Mouse (Mus musculus): ENCODE results near the gene Csrnp2. TPM values are rescaled to one million over a fixed set of nuclear protein-coding genes. Genes with fewer than 3 reads are reported as not detected.
A peak's percentile ranks its signal among the peaks of the same experiment; 100 is the strongest.
"Not testable (repeated sequence)": the region's sequence is repeated elsewhere in the genome, so short reads cannot be mapped to it uniquely, and the experiment has no call there.

Gene Csrnp2
- 51.9 and 53.5 TPM in 2 replicates for polyA plus RNA-seq (2014; fragmentation: Nextera tagmentation; extraction: Ambion mirVana)

- peaks cover 39% of the 10 kb centered on the region for H3K4me1 ChIP-seq (ENCODE audit: control insufficient read depth, insufficient read depth, low read length)
- peak within 1 kb of the TSS; percentile 98 for H3K9ac ChIP-seq (replicated peaks; ENCODE audit: low read length)
- peak; percentile 98 for ATAC-seq (ENCODE audit: low FRiP score, low TSS enrichment)
- H3K27me3 ChIP-seq (ENCODE audit: control insufficient read depth, insufficient read depth, low read length) = no peaks in the 10 kb centered on the region
- H3K9me3 ChIP-seq (ENCODE audit: control insufficient read depth, low read length) = no peaks in the 10 kb centered on the region
- H3K36me3 ChIP-seq (ENCODE audit: control insufficient read depth, insufficient read depth, low read length) = no peaks in the 10 kb centered on the region
- H3K4me2 ChIP-seq (ENCODE audit: low read length) = peak within 1 kb of the TSS; percentile 71
- H3K27ac ChIP-seq (replicated peaks; ENCODE audit: low read depth, low read length) = peak within 1 kb of the TSS; percentile 99
- H3K4me3 ChIP-seq (replicated peaks; ENCODE audit: low read depth, low read length) = peak within 1 kb of the TSS; percentile 85
- under 1% methylated on average over 40 of the region's 40 CpGs for WGBS
- peak; percentile 98 for DNase-seq
Observed at GRCm38 (mm10) chr15:100495102-100495501, at the start of gene Csrnp2. Csrnp2 (minus strand) TSS chr15:100495488.

DNA sequence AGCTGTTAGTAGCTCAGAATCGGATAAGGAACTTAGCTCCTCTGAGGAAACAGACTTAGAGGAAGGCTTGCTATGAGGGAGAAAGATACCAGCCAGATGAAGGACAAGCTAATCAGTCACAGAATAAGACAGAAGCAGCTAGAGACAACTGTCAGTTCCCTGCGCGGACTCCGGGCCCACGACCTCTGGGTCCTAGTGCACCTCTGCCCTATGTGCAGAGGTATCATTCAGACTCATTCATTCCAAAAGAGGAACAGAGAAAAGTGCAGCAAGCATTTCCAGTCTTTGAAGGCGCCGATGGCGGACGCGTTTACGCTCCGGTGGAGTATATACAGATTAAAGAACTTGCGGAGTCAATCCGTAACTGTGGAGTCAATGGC, 48.4 kb upstream of the Csrnp2 start:
- not testable (repeated sequence) for H3K4me1 ChIP-seq (ENCODE audit: control insufficient read depth, insufficient read depth, low read length); H3K36me3 ChIP-seq (ENCODE audit: control insufficient read depth, insufficient read depth, low read length); H3K4me2 ChIP-seq (ENCODE audit: low read length); ATAC-seq (ENCODE audit: low FRiP score, low TSS enrichment); H3K9ac ChIP-seq (replicated peaks; ENCODE audit: low read length); DNase-seq; H3K27me3 ChIP-seq (ENCODE audit: control insufficient read depth, insufficient read depth, low read length); H3K4me3 ChIP-seq (replicated peaks; ENCODE audit: low read depth, low read length); H3K9me3 ChIP-seq (ENCODE audit: control insufficient read depth, low read length); H3K27ac ChIP-seq (replicated peaks; ENCODE audit: low read depth, low read length)
- WGBS = 97% methylated on average over 14 of the region's 14 CpGs

GRCm38 (mm10) chr15:100542876-100543650, 47.8 kb upstream of the Csrnp2 start:
- 97% methylated on average over 24 of the region's 28 CpGs for WGBS
- H3K4me2 ChIP-seq (ENCODE audit: low read length); ATAC-seq (ENCODE audit: low FRiP score, low TSS enrichment); H3K27ac ChIP-seq (replicated peaks; ENCODE audit: low read depth, low read length); H3K9me3 ChIP-seq (ENCODE audit: control insufficient read depth, low read length); H3K27me3 ChIP-seq (ENCODE audit: control insufficient read depth, insufficient read depth, low read length); H3K4me1 ChIP-seq (ENCODE audit: control insufficient read depth, insufficient read depth, low read length); DNase-seq; H3K4me3 ChIP-seq (replicated peaks; ENCODE audit: low read depth, low read length); H3K9ac ChIP-seq (replicated peaks; ENCODE audit: low read length); H3K36me3 ChIP-seq (ENCODE audit: control insufficient read depth, insufficient read depth, low read length): not testable (repeated sequence)

DNA sequence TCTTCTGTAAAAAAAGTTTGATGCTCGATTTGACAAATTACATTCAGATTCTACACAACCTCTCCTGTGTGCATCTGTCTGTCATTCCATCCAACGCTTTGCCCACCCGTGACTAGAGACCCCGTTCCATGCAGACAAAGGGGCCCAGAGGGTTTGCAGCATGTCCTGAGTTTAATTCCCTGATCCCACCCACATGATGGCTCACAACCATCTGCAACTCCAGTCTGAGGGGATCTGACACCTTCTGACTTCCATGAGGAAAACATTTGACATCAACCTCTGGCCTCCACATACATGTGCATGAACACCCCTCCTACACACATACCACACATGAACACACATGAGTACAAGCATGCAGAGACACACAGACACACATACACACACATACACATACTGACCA, 46.1 kb upstream of the Csrnp2 start:
- H3K9me3 ChIP-seq (ENCODE audit: control insufficient read depth, low read length) = no peaks in the 10 kb centered on the region
- H3K4me2 ChIP-seq (ENCODE audit: low read length) = no peak overlapping the region
- DNase-seq = no peak
- no peak overlapping the region for H3K9ac ChIP-seq (replicated peaks; ENCODE audit: low read length)
- peaks cover 8% of the 10 kb centered on the region; the same call in 1 of the 2 replicates for H3K36me3 ChIP-seq (ENCODE audit: control insufficient read depth, insufficient read depth, low read length)
- H3K4me3 ChIP-seq (replicated peaks; ENCODE audit: low read depth, low read length) = no peak overlapping the region
- no peak overlapping the region for H3K27ac ChIP-seq (replicated peaks; ENCODE audit: low read depth, low read length)
- 95% methylated on average over 4 of the region's 4 CpGs for WGBS
- H3K4me1 ChIP-seq (ENCODE audit: control insufficient read depth, insufficient read depth, low read length) = no peaks in the 10 kb centered on the region
- H3K27me3 ChIP-seq (ENCODE audit: control insufficient read depth, insufficient read depth, low read length) = no peaks in the 10 kb centered on the region
- ATAC-seq (ENCODE audit: low FRiP score, low TSS enrichment) = no peak

DNA sequence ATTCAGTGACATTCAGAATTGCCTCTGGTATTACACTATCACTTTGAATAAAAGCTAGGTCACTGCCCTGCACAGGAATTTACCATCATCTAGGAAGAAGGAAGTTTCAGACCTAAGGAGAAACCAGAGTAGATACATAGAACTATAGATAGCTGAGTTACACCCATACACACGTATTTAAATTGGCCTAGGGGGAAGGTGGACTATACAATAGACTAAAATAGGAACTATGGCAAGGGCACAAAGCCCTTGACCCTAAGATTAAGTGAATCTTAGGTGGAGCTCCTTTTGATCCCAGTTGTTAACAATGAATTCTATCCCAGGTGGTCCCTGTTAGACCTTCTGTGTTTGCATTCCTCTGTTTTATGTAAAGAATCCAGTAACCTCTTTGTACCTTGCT, 45.7 kb upstream of the Csrnp2 start:
- ATAC-seq (ENCODE audit: low FRiP score, low TSS enrichment); H3K36me3 ChIP-seq (ENCODE audit: control insufficient read depth, insufficient read depth, low read length); DNase-seq; H3K9me3 ChIP-seq (ENCODE audit: control insufficient read depth, low read length); H3K27me3 ChIP-seq (ENCODE audit: control insufficient read depth, insufficient read depth, low read length); H3K27ac ChIP-seq (replicated peaks; ENCODE audit: low read depth, low read length); H3K4me3 ChIP-seq (replicated peaks; ENCODE audit: low read depth, low read length); H3K4me1 ChIP-seq (ENCODE audit: control insufficient read depth, insufficient read depth, low read length); H3K9ac ChIP-seq (replicated peaks; ENCODE audit: low read length); H3K4me2 ChIP-seq (ENCODE audit: low read length): not testable (repeated sequence)
- 85% methylated on average over 1 of the region's 1 CpGs for WGBS

- no peaks in the 10 kb centered on the region for H3K4me1 ChIP-seq (ENCODE audit: control insufficient read depth, insufficient read depth, low read length)
- DNase-seq (no peak), ATAC-seq (ENCODE audit: low FRiP score, low TSS enrichment) (no peak)
- H3K4me3 ChIP-seq (replicated peaks; ENCODE audit: low read depth, low read length) = no peak overlapping the region
- no peak overlapping the region for H3K27ac ChIP-seq (replicated peaks; ENCODE audit: low read depth, low read length)
- H3K4me2 ChIP-seq (ENCODE audit: low read length) = no peak overlapping the region
- H3K9me3 ChIP-seq (ENCODE audit: control insufficient read depth, low read length) = no peaks in the 10 kb centered on the region
- H3K9ac ChIP-seq (replicated peaks; ENCODE audit: low read length) = no peak overlapping the region
- H3K27me3 ChIP-seq (ENCODE audit: control insufficient read depth, insufficient read depth, low read length) = no peaks in the 10 kb centered on the region
- H3K36me3 ChIP-seq (ENCODE audit: control insufficient read depth, insufficient read depth, low read length) = peaks cover 8% of the 10 kb centered on the region; the same call in 1 of the 2 replicates
- 97% methylated on average over 9 of the region's 9 CpGs for WGBS
Observed at GRCm38 (mm10) chr15:100539411-100539810, 44.1 kb upstream of the Csrnp2 start.

DNA sequence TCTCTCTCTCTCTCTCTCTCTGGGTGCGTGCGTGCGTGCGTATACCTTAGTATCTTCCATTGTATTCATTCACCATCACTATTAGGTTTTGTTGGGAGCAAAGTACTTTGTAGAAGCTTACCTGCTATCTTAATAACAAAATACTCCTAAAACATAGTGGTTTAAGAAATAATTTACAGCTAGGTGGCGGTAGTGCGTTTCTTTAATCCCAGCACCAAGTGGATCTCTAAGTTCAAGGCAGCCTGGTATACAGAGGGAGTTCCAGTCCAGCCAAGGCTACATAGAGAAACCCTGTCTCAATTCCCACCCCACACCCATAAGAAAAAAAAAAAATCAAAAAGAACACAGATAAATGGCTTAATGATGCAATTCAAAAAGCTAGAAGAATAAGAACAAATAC, 42.6 kb upstream of the Csrnp2 start:
- WGBS = 85% methylated on average over 6 of the region's 6 CpGs
- peak; percentile 72 for DNase-seq
- ATAC-seq (ENCODE audit: low FRiP score, low TSS enrichment) = no peak
- Histone ChIP-seq H3K4me2 (ENCODE audit: low read length) (no peak overlapping the region), H3K4me1 (ENCODE audit: control insufficient read depth, insufficient read depth, low read length) (no peaks in the 10 kb centered on the region), H3K9ac (replicated peaks; ENCODE audit: low read length) (no peak overlapping the region), H3K36me3 (ENCODE audit: control insufficient read depth, insufficient read depth, low read length) (peaks cover 15% of the 10 kb centered on the region), H3K9me3 (ENCODE audit: control insufficient read depth, low read length) (no peaks in the 10 kb centered on the region), H3K27me3 (ENCODE audit: control insufficient read depth, insufficient read depth, low read length) (no peaks in the 10 kb centered on the region), H3K4me3 (replicated peaks; ENCODE audit: low read depth, low read length) (no peak overlapping the region), H3K27ac (replicated peaks; ENCODE audit: low read depth, low read length) (no peak overlapping the region)

- WGBS = 85% methylated on average over 5 of the region's 5 CpGs
- H3K4me1 ChIP-seq (ENCODE audit: control insufficient read depth, insufficient read depth, low read length) = no peaks in the 10 kb centered on the region
- no peak for DNase-seq
- no peak for ATAC-seq (ENCODE audit: low FRiP score, low TSS enrichment)
- peaks cover 15% of the 10 kb centered on the region for H3K36me3 ChIP-seq (ENCODE audit: control insufficient read depth, insufficient read depth, low read length)
- no peaks in the 10 kb centered on the region for H3K27me3 ChIP-seq (ENCODE audit: control insufficient read depth, insufficient read depth, low read length)
- H3K9me3 ChIP-seq (ENCODE audit: control insufficient read depth, low read length) = no peaks in the 10 kb centered on the region
- H3K4me2 ChIP-seq (ENCODE audit: low read length) = no peak overlapping the region
- H3K4me3 ChIP-seq (replicated peaks; ENCODE audit: low read depth, low read length) = no peak overlapping the region
- H3K27ac ChIP-seq (replicated peaks; ENCODE audit: low read depth, low read length) = no peak overlapping the region
- no peak overlapping the region for H3K9ac ChIP-seq (replicated peaks; ENCODE audit: low read length)
Observed at GRCm38 (mm10) chr15:100527900-100528299, 32.6 kb upstream of the Csrnp2 start.

- Histone ChIP-seq H3K27ac (replicated peaks; ENCODE audit: low read depth, low read length) (no peak overlapping the region), H3K36me3 (ENCODE audit: control insufficient read depth, insufficient read depth, low read length) (peaks cover 36% of the 10 kb centered on the region), H3K4me3 (replicated peaks; ENCODE audit: low read depth, low read length) (no peak overlapping the region), H3K4me1 (ENCODE audit: control insufficient read depth, insufficient read depth, low read length) (no peaks in the 10 kb centered on the region), H3K27me3 (ENCODE audit: control insufficient read depth, insufficient read depth, low read length) (no peaks in the 10 kb centered on the region), H3K9me3 (ENCODE audit: control insufficient read depth, low read length) (no peaks in the 10 kb centered on the region), H3K9ac (replicated peaks; ENCODE audit: low read length) (no peak overlapping the region), H3K4me2 (ENCODE audit: low read length) (no peak overlapping the region)
- DNase-seq = no peak
- ATAC-seq (ENCODE audit: low FRiP score, low TSS enrichment) = no peak
- 95% methylated on average over 14 of the region's 14 CpGs for WGBS
Observed at GRCm38 (mm10) chr15:100525405-100525804, 30.1 kb upstream of the Csrnp2 start.

All from midbrain, embryonic 14.5 days (tissue).